Mouse (Mus musculus) forebrain, embryonic 16.5 days (tissue): ENCODE results near the gene Nmnat2. TPM values are rescaled to one million over a fixed set of nuclear protein-coding genes. Genes with fewer than 3 reads are reported as not detected.

ENCODE experiments used
- ATAC-seq: fragments of 200-750 bp; cut with Nextera tagmentation; 2 replicates; pipeline ENCODE4 v1.8.0; 2017; ENCODE audit warnings: mild to moderate bottlenecking, moderate library complexity
- H3K27ac ChIP-seq: fragments of 300-500 bp; sonication (generic); 2 replicates; pipeline ENCODE4 v1.5.1; 2014; ENCODE audit warnings: low read length, control low read depth
- H3K27me3 ChIP-seq: fragments of 300-500 bp; sonication (generic); replicated peaks from 2 replicates; pipeline ENCODE4 v1.6.1; 2014; ENCODE audit warnings: low read length; ENCODE audit not compliant: control insufficient read depth, insufficient read depth
- H3K36me3 ChIP-seq: fragments of 300-500 bp; sonication (generic); 2 replicates; pipeline ENCODE4 v1.6.1; 2014; ENCODE audit not compliant: control insufficient read depth, insufficient read depth
- H3K4me1 ChIP-seq: fragments of 300-500 bp; sonication (generic); replicated peaks from 2 replicates; pipeline ENCODE4 v1.6.1; 2014; ENCODE audit warnings: low read length; ENCODE audit not compliant: control insufficient read depth, insufficient read depth
- H3K4me2 ChIP-seq: fragments of 300-500 bp; sonication (generic); 2 replicates; pipeline ENCODE4 v1.6.1; 2014; ENCODE audit warnings: mild to moderate bottlenecking, low read length, control low read depth
- H3K4me3 ChIP-seq: fragments of 300-500 bp; sonication (generic); replicated peaks from 2 replicates; pipeline ENCODE4 v1.5.1; 2014; ENCODE audit warnings: mild to moderate bottlenecking, low read length, control low read depth
- H3K9ac ChIP-seq: fragments of 300-500 bp; sonication (generic); replicated peaks from 2 replicates; pipeline ENCODE4 v1.6.1; 2014; ENCODE audit warnings: low read depth, low read length, control low read depth
- H3K9me3 ChIP-seq: fragments of 300-500 bp; sonication (generic); 2 replicates; pipeline ENCODE4 v1.6.1; 2016; ENCODE audit warnings: low read length; ENCODE audit not compliant: control insufficient read depth
- WGBS: fragments of 180-500 bp; shearing (Covaris S2); extraction: QIAGEN DNeasy Blood & Tissue Kit; methylation state at CpG from one replicate; pipeline ENCODE4 v1.1.7; 2014; 5-methylcytosine and 5-hydroxymethylcytosine counted together
- polyA plus RNA-seq: library from polyadenylated mRNA; unstranded; fragments of >200 nt; fragmentation: Nextera tagmentation; extraction: Ambion mirVana; gene quantifications from 2 replicates; pipeline ENCODE4 v1.2.1, GENCODE M21; 2015

The Nmnat2 gene
- polyA plus RNA-seq, result 77.1 and 85.6 TPM in 2 replicates

DNA sequence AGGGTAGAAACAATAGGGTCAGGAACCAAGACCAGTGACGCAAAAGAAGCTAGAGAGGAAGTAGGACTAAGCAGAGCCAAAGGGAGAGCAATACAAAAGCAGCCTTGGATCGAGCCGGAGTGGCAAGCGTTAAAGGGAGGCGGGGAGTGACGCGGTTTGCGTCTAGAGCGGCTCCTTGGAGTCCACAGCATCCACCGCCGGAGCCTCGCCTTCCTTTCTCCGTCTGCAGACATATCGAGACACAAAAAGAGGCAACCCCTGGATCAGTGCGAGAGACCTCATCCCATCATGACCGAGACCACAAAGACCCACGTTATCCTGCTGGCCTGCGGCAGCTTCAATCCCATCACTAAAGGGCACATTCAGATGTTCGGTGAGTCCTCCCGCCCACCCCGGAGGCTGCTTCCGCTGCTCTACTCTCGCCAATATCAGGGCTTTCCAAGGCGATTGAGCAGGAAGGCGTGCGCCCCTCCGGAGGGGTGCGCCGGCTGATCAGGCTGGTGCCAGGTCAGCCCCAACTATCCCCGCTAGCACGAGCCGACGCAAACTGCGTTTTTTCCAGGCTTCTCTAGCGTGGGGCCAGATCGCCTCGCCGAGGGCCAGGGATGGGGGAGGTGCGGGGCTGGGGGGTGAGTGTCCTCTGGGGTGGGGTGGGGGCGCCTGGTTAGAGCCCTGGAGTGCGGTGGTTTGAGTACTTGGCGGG, at the start of gene Nmnat2:
Gene Nmnat2, plus strand, starts transcription at position 173 of the 703 bp plus-strand sequence.
- Histone ChIP-seq H3K9me3 (no peaks in the 10 kb centered on the region), H3K4me1 (peaks cover 15% of the 10 kb centered on the region), H3K4me2 (peak within 1 kb of the TSS; percentile 72), H3K27ac (peak within 1 kb of the TSS; percentile 93), H3K27me3 (peaks cover 6% of the 10 kb centered on the region), H3K4me3 (peak within 1 kb of the TSS; percentile 85), H3K9ac (peak within 1 kb of the TSS; percentile 83), H3K36me3 (no peaks in the 10 kb centered on the region)
- ATAC-seq, result peak; percentile 92
- WGBS, result 0% methylated on average over 42 of the region's 42 CpGs

DNA sequence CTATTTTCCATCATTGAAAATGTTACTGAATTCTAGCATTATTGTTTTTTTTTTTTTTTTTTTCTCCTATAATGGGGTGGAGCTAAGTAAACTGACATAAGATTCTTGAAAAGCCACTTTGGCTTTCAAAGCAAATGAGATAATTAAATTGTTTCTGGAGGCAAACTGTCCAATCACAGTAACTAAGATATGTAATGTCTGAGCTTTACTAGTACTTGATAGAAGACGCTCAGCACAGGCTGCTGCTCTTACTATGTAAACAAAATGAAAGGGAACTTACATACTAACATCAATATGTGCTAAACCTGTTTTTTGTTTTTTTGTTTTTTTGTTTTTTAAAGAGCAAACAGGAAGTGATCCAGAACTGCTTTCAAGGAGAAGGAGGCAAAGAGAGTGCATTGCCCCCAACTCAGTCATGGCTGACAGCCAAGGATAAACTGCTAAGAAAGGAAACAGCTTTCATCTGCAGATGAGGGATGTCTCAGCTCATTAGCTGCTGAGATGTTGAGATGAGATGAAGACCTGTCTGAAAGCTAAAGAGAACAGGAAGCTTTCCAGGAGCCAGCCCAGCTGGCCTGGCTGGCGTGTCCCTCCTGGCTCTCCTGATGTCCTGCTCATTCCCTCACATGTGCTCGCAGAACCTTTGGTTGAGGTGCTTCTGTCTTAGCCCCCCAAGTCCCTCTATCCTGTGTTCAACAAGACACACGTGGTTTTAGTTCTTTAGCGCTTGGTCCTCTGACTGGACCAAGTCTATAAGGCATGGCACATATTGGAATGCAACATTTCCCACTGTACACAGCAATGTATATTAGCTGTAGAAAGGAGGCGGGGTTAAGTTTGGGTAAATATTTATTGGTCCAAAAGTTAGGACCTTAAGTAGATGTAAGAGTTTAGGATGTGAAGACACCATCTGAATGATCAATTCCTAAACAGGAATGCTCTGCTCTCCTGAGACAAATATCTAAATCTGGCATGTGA, 41.0 kb upstream of the Nmnat2 start:
- H3K27ac ChIP-seq, result no peak overlapping the region
- no peaks in the 10 kb centered on the region for H3K27me3 ChIP-seq
- no peak for ATAC-seq
- H3K4me1 ChIP-seq, result peaks cover 2% of the 10 kb centered on the region; the same call in 1 of the 2 replicates
- H3K9me3 ChIP-seq, result no peaks in the 10 kb centered on the region
- no peak overlapping the region for H3K4me3 ChIP-seq
- no peak overlapping the region for H3K4me2 ChIP-seq
- no peaks in the 10 kb centered on the region for H3K36me3 ChIP-seq
- 77% methylated on average over 6 of the region's 6 CpGs for WGBS
- H3K9ac ChIP-seq, result no peak overlapping the region

DNA sequence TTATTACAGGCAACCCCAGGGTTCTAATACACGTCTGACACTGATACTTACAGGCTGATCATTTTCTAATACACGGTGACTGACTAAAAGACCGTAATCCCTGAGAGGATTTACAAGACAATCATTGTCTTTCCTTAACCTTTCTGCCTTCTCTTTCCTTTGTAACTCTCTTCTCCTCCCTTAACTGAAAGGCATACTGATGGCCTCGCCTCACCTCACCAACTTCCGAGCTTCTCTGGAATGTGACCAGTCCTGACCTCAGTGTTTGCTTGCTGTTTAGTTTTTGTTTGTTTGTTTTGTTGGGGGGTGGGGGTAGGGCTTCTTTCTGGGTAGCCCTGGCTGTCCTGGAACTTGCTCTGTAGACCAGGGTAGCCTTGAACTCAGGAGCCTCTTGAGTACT, 39.0 kb upstream of the Nmnat2 start:
- Histone ChIP-seq H3K9ac (no peak overlapping the region), H3K27ac (no peak overlapping the region), H3K4me3 (no peak overlapping the region), H3K36me3 (no peaks in the 10 kb centered on the region), H3K4me1 (peaks cover 2% of the 10 kb centered on the region; the same call in 1 of the 2 replicates), H3K27me3 (no peaks in the 10 kb centered on the region), H3K9me3 (no peaks in the 10 kb centered on the region), H3K4me2 (no peak overlapping the region)
- 31% methylated on average over 5 of the region's 5 CpGs for WGBS
- no peak for ATAC-seq

DNA sequence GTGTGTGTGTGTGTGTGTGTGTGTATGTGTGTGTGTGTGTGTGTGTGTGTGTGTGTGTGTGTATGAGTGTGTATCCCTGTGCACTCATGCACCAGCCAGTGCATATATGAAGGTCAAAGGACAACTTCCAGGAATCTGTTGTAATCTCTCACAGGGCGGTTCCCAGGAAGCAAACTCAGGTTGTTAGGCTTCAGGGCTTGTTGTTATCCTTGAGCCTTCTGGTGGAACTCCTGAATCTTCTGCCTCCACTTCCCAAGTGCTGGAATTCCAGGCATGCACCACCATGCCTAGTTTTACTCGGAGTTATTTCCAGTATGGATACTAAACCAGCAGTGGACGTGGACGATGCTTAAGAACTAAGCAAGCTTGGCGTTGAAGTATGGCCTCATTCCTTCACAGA, 37.9 kb upstream of the Nmnat2 start:
- WGBS, result 92% methylated on average over 5 of the region's 5 CpGs
- Histone ChIP-seq H3K9ac (no peak overlapping the region), H3K4me1 (peaks cover 2% of the 10 kb centered on the region; the same call in 1 of the 2 replicates), H3K9me3 (no peaks in the 10 kb centered on the region), H3K4me3 (no peak overlapping the region), H3K4me2 (no peak overlapping the region), H3K27ac (no peak overlapping the region), H3K36me3 (no peaks in the 10 kb centered on the region), H3K27me3 (no peaks in the 10 kb centered on the region)
- ATAC-seq, result no peak

DNA sequence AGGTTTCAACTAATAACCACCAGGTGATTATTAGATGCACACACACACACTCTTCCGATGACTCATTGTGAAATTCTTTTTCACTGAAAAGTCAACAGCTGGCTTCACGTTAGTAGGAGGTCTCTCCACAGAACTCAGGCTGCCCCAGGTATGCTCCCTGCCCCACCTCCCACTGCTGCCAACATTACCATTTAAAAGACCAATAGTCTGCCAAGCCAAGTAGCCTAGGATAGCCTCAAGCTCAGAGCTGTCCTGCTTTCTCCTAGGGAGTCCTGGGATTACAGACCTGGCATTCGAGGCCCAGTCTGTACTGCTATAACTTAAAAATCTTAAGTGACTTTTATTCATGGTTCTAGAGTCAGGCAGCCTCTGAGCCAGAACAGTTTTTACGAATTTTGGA, 37.2 kb upstream of the Nmnat2 start:
- no peak for ATAC-seq

DNA sequence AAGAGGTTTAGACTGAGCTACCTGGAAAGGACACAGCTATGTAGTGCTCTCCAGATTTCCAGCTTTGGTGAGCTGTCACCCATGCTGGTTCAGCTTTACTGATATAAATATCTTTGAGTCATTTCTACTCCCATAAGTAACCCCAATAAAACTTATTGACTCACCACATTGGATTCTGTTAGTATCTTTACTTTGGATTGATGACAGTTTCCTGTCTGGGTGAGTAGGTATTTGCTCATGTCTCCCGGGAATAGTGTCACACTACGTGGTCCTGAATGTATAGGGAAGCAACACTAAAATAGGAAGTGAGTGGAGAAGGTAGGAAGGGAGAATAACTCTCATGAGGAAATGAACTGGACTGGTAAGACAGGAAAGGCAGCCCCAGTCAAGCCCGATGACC, 33.0 kb upstream of the Nmnat2 start:
- Histone ChIP-seq H3K27ac (no peak overlapping the region), H3K27me3 (no peaks in the 10 kb centered on the region), H3K4me2 (no peak overlapping the region), H3K36me3 (no peaks in the 10 kb centered on the region), H3K4me1 (no peaks in the 10 kb centered on the region), H3K9me3 (no peaks in the 10 kb centered on the region), H3K9ac (no peak overlapping the region), H3K4me3 (no peak overlapping the region)
- no peak for ATAC-seq
- 87% methylated on average over 3 of the region's 3 CpGs for WGBS

More for the DNA sequence above, 37.2 kb upstream of the Nmnat2 start:
- H3K4me3 ChIP-seq, result no peak overlapping the region
- no peaks in the 10 kb centered on the region for H3K36me3 ChIP-seq
- H3K9me3 ChIP-seq, result no peaks in the 10 kb centered on the region
- no peaks in the 10 kb centered on the region for H3K27me3 ChIP-seq
- 73% methylated on average over 4 of the region's 4 CpGs for WGBS
- no peak overlapping the region for H3K9ac ChIP-seq
- H3K27ac ChIP-seq, result no peak overlapping the region
- H3K4me1 ChIP-seq, result peaks cover 2% of the 10 kb centered on the region; the same call in 1 of the 2 replicates
- H3K4me2 ChIP-seq, result no peak overlapping the region

DNA sequence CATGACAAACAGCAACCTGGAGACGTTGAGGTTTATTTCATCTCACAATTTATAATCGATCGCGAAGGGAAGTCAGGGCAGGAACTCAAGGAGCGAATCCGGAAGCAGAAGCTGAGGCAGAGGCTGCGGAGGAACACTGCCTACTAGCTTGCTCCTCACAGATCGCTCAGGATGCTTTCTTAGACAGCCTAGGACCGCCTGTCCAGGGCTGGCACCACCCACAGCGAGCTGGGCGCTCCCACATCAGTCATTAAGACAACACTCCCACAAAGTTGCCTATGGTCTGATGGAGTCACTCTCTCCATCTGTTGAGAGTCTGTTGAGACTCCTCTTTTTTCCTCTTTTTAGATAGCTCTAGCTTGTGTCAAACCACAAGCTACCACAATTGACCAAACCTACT, 20.8 kb upstream of the Nmnat2 start:
- WGBS, result 68% methylated on average over 11 of the region's 11 CpGs
- H3K27me3 ChIP-seq, result no peaks in the 10 kb centered on the region
- H3K27ac ChIP-seq, result no peak overlapping the region
- no peak for ATAC-seq
- no peak overlapping the region for H3K9ac ChIP-seq
- no peak overlapping the region for H3K4me3 ChIP-seq
- no peaks in the 10 kb centered on the region for H3K9me3 ChIP-seq
- no peaks in the 10 kb centered on the region for H3K4me1 ChIP-seq
- H3K4me2 ChIP-seq, result no peak overlapping the region
- no peaks in the 10 kb centered on the region for H3K36me3 ChIP-seq

DNA sequence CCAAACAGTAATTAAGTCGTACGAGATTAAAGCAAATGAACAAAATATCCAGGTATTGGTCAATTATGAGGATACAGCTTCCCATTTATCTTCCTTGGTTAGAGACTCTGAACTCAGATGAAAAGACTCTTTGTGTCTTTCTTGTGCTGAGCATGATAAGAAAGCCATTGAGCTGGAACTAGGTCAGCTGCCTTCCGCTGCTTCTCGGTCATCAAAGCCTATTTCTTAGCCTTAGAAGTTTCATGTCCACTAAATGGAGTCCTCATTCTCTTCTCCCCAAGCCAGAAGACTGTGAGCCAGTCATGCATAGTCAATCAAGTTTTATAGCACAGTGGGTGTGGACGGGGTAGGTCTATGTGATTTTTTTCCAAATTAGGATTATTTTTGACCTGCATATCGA, 19.3 kb upstream of the Nmnat2 start:
- Histone ChIP-seq H3K4me2 (no peak overlapping the region), H3K4me3 (no peak overlapping the region), H3K27ac (no peak overlapping the region), H3K9me3 (no peaks in the 10 kb centered on the region), H3K9ac (no peak overlapping the region), H3K4me1 (no peaks in the 10 kb centered on the region), H3K36me3 (no peaks in the 10 kb centered on the region), H3K27me3 (no peaks in the 10 kb centered on the region)
- 55% methylated on average over 6 of the region's 6 CpGs for WGBS
- ATAC-seq, result no peak

DNA sequence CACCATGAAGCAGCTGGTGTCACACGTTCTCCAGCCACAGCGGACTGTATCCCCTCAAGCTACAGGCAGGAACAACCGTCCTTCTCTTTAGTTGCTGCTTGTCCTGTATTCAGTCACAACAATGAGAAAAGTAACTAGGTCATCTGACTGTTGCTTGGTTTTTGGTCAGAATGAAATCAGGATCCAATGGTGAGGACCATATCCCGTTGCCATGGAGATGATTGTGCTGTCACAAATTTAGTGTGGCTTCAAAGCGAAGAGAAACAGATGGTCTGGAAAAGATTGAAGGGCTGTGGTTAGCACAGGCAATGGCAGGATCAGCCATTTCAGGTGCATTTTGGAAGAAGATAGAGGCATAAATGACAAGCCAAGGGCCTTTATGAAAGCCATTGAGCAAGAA, 18.4 kb upstream of the Nmnat2 start:
- Histone ChIP-seq H3K9me3 (no peaks in the 10 kb centered on the region), H3K36me3 (no peaks in the 10 kb centered on the region), H3K4me2 (no peak overlapping the region), H3K4me3 (no peak overlapping the region), H3K4me1 (no peaks in the 10 kb centered on the region), H3K27me3 (no peaks in the 10 kb centered on the region), H3K9ac (no peak overlapping the region), H3K27ac (no peak overlapping the region)
- WGBS, result 77% methylated on average over 5 of the region's 5 CpGs
- no peak for ATAC-seq
